Mouse (Mus musculus): ENCODE results near the gene Eef1akmt3.
"Not testable (repeated sequence)": the region's sequence is repeated elsewhere in the genome, so short reads cannot be mapped to it uniquely, and the experiment has no call there.

Gene Eef1akmt3

GRCm38 (mm10) chr10:127072969-127073368 lies 31.7 kb upstream of the Eef1akmt3 start:
- in situ Hi-C loops (cut with MboI; ENCODE audit: low pct_unique_long_range_greater_than_20kb in 1 of 2, low sequenced_read_pairs in 2 of 2, unreplicated experiment in 1 of 2): not testable (repeated sequence)

GRCm38 (mm10) chr10:127072270-127072669 lies 31.0 kb upstream of the Eef1akmt3 start:
- in situ Hi-C loops (cut with MboI; ENCODE audit: low pct_unique_long_range_greater_than_20kb in 1 of 2, low sequenced_read_pairs in 2 of 2, unreplicated experiment in 1 of 2): not testable (repeated sequence)

GRCm38 (mm10) chr10:127071203-127071602 lies 29.9 kb upstream of the Eef1akmt3 start:
- in situ Hi-C loops (cut with MboI; ENCODE audit: low pct_unique_long_range_greater_than_20kb in 1 of 2, low sequenced_read_pairs in 2 of 2, unreplicated experiment in 1 of 2): no loop called here

- in situ Hi-C loops (cut with MboI; ENCODE audit: low pct_unique_long_range_greater_than_20kb in 1 of 2, low sequenced_read_pairs in 2 of 2, unreplicated experiment in 1 of 2): no loop called here
Measured at GRCm38 (mm10) chr10:127070190-127071121, 29.1 kb upstream of the Eef1akmt3 start, which contains the start of gene Tspan31. TSS of gene Tspan31 (minus strand) at chr10:127070264.

- in situ Hi-C loops (cut with MboI; ENCODE audit: low pct_unique_long_range_greater_than_20kb in 1 of 2, low sequenced_read_pairs in 2 of 2, unreplicated experiment in 1 of 2): no loop called here
Measured at GRCm38 (mm10) chr10:127069281-127070189, 28.2 kb upstream of the Eef1akmt3 start.

- in situ Hi-C loops (cut with MboI; ENCODE audit: low pct_unique_long_range_greater_than_20kb in 1 of 2, low sequenced_read_pairs in 2 of 2, unreplicated experiment in 1 of 2): no loop called here
Measured at GRCm38 (mm10) chr10:127068360-127069038, 27.2 kb upstream of the Eef1akmt3 start.

GRCm38 (mm10) chr10:127066519-127067018 lies 25.3 kb upstream of the Eef1akmt3 start:
- in situ Hi-C loops (cut with MboI; ENCODE audit: low pct_unique_long_range_greater_than_20kb in 1 of 2, low sequenced_read_pairs in 2 of 2, unreplicated experiment in 1 of 2): no loop called here

GRCm38 (mm10) chr10:127065981-127066380 lies 24.7 kb upstream of the Eef1akmt3 start:
- in situ Hi-C loops (cut with MboI; ENCODE audit: low pct_unique_long_range_greater_than_20kb in 1 of 2, low sequenced_read_pairs in 2 of 2, unreplicated experiment in 1 of 2): no loop called here

GRCm38 (mm10) chr10:127063913-127064870 lies 22.9 kb upstream of the Eef1akmt3 start:
- in situ Hi-C loops (cut with MboI; ENCODE audit: low pct_unique_long_range_greater_than_20kb in 1 of 2, low sequenced_read_pairs in 2 of 2, unreplicated experiment in 1 of 2): no loop called here

- in situ Hi-C loops (cut with MboI; ENCODE audit: low pct_unique_long_range_greater_than_20kb in 1 of 2, low sequenced_read_pairs in 2 of 2, unreplicated experiment in 1 of 2): no loop called here
Measured at GRCm38 (mm10) chr10:127063239-127063872, 22.0 kb upstream of the Eef1akmt3 start, which contains the start of gene Cdk4. TSS of gene Cdk4 (plus strand) at chr10:127063534.

GRCm38 (mm10) chr10:127062503-127062902 lies 21.2 kb upstream of the Eef1akmt3 start:
- in situ Hi-C loops (cut with MboI; ENCODE audit: low pct_unique_long_range_greater_than_20kb in 1 of 2, low sequenced_read_pairs in 2 of 2, unreplicated experiment in 1 of 2): no loop called here

- in situ Hi-C loops (cut with MboI; ENCODE audit: low pct_unique_long_range_greater_than_20kb in 1 of 2, low sequenced_read_pairs in 2 of 2, unreplicated experiment in 1 of 2): not testable (repeated sequence)
Measured at GRCm38 (mm10) chr10:127062101-127062500, 20.8 kb upstream of the Eef1akmt3 start.

GRCm38 (mm10) chr10:127061513-127061912 lies 20.2 kb upstream of the Eef1akmt3 start:
- in situ Hi-C loops (cut with MboI; ENCODE audit: low pct_unique_long_range_greater_than_20kb in 1 of 2, low sequenced_read_pairs in 2 of 2, unreplicated experiment in 1 of 2): no loop called here

- in situ Hi-C loops (cut with MboI; ENCODE audit: low pct_unique_long_range_greater_than_20kb in 1 of 2, low sequenced_read_pairs in 2 of 2, unreplicated experiment in 1 of 2): no loop called here
Measured at GRCm38 (mm10) chr10:127061085-127061484, 19.8 kb upstream of the Eef1akmt3 start.

- in situ Hi-C loops (cut with MboI; ENCODE audit: low pct_unique_long_range_greater_than_20kb in 1 of 2, low sequenced_read_pairs in 2 of 2, unreplicated experiment in 1 of 2): no loop called here
Measured at GRCm38 (mm10) chr10:127059968-127060916, 18.9 kb upstream of the Eef1akmt3 start, which contains the start of gene March9. TSS of gene March9 (minus strand) at chr10:127060184.

Measured in mouse embryonic stem cell (cell line).